Mouse (Mus musculus) adrenal gland, adult 18-20 months (tissue): ENCODE results near the gene Cwc27. TPM values are rescaled to one million over a fixed set of nuclear protein-coding genes. Genes with fewer than 3 reads are reported as not detected.

ENCODE experiments used
- DNase-seq, 2 experiments: peaks; one replicate each; pipeline ENCODE4 v3.0.0; 2021 to 2022; ENCODE audit warnings: low spot score in 2 of 2
- total RNA-seq, 2 experiments: library from RNA; stranded (reverse); gene quantifications; 1 replicate in 1 of 2; 2 replicates in 1 of 2; pipeline ENCODE4 v1.2.3; 2021

Gene Cwc27
- total RNA-seq, 2 experiments from 2014 or later, result 11.6 to 13.0 TPM

- no peak for DNase-seq
Observed at GRCm38 (mm10) chr13:104650145-104650544, 166.8 kb downstream of the Cwc27 start.

DNA sequence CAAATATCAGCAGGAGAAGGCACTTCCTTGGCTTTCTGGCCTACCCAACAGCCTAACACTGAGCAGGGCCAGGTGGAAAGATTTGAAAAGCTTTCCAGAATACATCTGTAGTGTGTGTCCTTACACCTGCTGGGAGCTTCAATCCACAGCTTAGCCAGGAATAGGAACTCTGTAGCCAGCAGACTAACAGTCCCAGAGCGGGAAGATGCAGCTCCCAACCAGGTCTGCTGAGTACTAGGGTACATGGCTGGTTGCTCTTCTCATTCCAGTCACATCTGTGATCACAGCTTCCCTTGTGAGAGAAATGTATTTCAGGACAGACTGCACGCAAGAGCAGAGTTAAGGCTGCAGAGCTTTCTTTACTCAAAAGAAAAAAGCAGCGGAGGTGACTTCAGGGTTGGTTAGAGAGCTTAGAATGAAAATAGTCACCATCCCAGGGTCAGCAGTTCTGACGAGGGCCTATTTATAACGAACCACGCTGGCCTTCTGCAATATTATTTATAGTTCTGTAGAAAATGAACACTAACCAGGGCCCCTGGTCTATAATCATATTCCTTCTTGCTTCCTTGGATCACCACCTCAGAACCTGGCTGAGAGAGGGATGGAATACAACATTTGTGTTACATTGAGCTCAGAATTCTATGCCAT is 171.0 kb downstream of the Cwc27 start:
- no peak for DNase-seq

GRCm38 (mm10) chr13:104644185-104644584 is 172.8 kb downstream of the Cwc27 start:
- no peak for DNase-seq

GRCm38 (mm10) chr13:104640694-104641454 is 176.1 kb downstream of the Cwc27 start:
- no peak for DNase-seq

DNA sequence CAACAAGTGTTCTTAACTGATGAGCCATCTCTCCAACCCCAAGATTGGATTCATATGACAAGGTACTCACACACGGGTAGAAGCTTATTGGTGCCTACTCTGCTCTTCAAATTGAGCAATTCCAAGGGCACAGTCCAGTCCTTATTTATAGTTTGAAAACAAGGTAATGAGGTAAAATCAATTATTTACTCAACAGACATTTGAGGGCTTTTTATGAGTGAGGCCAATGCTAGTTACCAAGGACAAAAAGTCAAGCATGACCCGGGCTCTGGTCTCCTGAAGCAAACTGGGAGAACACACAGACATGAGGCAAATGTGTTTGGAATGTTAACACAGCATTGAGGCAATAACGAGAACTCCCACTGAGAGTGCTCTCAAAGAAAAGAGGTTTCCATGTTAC is 178.0 kb downstream of the Cwc27 start:
- no peak for DNase-seq

DNA sequence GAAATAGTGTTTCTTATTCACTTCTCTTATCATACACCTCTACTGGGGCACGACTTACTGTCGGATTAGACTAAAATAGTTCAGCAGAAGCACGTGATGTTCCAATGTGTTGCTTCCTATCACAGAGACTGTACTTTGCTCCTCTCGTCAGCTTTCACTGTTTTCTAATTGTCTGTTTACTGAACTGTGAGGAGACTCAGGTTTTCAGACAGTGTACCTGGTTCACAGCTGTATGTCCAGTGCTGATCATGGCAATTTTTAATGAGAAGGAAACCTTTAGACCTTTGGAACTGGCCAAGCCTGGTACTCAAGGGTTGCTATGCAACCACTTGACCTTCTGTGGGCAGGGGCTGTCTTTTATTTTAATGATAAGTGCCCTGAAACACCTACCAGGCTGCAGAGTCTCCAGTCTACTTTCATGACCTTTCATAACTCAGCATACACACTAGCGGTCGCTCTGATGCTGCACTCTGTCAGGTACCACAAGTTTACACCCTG is 180.9 kb downstream of the Cwc27 start:
- no peak for DNase-seq

DNA sequence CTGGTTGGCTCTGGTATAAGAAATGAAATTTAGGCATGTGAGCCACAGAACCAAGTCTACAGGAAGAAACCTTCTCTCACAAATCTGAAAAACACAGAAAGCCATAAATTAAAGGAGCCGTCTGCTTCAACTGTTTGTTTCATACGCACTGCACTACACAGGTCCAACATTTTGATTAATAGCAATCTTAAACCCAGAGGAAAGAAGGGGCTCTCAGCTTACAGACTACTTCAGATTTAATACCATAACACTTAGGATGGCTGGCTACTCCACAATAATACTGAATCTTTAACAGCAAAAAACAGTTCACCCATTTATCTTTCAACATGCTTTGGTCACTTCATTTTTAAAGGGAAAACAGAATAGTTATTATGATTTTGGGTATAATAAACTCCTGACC is 182.2 kb downstream of the Cwc27 start:
- no peak for DNase-seq

DNA sequence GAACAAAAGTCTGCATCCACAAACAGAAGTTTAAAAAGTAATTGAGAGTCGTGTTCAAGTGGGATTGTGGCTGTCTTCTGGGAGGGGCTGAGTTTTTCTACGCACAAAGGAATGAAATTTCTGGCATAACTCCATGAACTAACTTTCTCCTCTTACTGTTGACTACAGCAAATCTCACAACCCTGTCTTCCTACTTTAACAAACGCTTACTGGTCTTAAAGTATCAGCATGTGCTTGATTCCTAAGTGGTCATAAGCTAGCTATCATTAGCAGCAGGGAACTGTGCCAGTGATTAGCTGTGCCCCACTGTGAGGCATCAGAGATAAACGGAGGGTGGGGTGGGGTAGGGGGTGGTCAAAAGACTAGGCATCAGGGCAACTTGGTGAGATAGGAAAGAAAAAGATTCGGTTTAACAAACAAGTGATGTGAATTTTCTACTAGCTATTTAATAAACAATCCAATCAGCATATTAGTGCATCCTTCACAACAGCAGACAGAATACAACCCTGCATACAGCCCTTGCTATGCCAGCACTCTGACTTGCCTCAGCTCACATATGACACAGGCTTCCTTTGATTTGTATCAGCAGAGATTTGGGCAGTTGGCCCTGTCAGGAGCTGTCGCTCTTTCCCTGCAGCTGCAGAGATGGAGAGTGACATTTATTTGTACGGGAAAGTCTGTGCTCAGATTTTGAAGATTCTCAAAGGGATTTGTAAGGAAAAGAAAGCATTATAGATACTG is 184.3 kb downstream of the Cwc27 start:
- no peak for DNase-seq

DNA sequence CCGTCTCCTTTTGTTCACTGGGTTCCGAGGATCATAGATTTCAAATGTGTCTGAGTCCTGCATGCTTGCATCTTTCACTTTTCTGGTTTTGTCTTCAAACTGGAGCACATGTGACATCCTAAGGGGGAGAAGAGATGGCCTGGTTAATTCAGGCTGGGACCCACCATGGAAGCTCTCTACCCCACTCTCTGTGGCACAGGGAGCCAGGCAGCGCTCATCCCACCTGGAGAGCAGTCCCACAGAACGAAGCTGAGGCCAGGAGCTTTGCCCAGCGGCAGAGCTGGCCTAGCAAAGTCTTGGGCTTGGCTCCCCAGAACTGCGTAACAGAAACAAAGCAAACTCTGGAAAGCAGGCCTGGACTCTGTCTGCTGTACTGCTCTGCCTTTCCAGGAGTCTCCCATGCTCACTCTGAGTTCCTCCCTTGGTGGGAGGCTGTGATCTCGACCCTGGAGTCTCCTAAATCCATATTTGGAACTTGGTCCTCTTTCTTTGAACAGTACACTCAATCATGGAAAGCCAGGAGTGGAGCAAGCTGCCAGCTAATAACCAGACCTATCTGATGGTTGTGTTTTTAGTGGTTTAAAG is 185.2 kb downstream of the Cwc27 start:
- no peak for DNase-seq

DNA sequence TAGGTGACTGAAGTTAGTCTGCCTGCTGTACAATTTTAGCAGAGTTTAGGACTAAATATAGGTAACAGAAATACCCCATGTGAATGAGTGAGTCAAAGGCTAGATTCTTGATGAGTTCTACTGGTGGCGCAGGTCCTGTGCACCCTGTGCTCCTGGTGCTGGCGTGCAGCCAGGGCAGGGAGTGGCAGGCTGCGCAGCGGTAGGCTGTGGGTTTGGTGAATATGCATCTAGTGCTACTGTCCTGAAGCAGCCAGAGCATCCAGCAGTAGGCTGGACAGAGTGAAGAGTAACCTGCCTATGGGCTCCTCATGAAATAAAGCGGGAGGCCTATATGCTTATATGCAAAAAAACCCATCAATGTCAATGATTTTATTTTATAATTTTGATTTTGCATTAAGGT is 186.1 kb downstream of the Cwc27 start:
- no peak for DNase-seq

DNA sequence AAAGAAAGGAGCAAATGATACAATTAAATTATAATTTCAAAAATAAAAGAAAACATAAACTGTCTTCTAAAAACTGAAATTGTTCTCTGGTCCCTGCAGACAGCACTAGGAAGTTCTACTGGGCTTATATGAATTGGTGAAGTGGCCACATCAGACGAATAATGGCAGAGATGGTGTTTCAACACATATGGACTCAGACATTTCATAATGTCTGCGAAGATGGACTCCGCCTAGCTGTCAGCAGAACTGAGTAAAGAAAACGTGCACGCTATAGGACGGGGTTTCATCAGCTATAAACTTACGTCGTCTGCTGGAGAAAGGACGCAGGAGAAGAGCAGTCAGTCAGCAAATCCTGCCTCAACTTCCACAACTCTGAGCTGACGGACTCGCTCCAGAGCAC is 187.3 kb downstream of the Cwc27 start:
- DNase-seq, result no peak

GRCm38 (mm10) chr13:104628019-104628418 is 188.9 kb downstream of the Cwc27 start:
- DNase-seq, result no peak

DNA sequence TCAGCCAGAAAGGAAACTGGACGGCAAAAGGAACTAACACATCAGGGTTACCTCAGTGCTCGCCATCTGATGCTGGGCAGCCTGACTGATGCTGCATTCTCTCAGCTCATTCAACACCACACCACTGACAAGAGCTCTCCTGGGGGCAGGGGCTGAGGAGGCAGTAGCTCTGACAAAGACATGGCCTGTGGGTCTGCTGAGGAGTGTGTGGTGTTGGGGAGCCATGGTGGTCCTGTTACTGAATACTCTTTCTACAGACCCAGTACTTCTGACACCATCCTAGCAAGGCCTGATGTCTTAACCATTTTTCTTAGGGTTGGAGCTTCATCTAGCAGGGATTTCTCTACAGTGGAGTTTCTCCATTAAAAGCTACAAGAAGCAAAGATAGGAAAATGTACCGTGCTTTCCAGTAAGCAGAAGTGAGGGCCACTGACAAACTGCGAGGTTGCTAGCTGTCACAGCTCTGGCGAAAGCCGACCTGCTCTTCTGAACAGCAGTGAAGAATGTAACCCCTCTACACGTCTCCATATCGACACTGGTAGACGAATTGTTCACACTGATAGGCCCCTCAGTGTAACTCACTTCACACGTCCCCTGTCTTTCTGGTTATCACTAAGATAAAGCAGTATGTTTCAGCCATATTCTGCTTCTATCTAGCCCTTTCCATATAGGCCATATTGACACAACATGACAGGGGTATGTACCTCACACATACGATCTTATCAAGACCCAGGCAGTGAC is 189.6 kb downstream of the Cwc27 start:
- DNase-seq, result no peak

GRCm38 (mm10) chr13:104623130-104623891 is 193.6 kb downstream of the Cwc27 start:
- DNase-seq, result no peak

DNA sequence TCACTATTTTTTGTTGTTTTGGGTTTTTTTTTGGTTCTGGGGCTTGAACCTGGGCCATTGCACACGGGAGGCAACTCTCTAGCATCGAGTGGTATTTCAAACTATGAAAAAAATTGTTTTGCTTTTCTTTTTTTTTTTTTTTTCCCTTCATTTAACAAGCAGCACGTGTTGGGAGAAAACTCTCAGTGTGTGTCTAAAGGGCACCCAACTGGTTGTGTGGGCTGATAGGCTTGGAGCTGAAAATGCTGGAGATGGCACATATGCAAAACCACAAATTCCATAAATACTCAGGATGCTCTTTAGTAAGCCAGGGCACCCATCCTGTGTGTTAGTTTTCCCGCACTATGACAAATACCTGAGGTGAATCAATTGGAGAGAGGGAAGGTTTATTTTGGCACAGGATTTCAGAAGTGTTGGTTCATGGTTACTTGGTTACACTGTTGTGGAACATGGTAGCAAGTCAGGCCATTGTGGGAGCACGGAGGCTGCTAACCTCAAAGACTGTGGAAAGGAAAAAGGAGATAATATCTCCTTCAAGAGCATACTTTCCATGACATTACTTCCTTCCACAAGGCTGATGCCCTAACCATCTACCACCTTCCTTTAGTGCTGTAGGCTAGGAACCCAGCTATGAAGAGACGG is 194.7 kb downstream of the Cwc27 start:
- no peak for DNase-seq

GRCm38 (mm10) chr13:104620423-104620822 is 196.5 kb downstream of the Cwc27 start:
- no peak for DNase-seq

DNA sequence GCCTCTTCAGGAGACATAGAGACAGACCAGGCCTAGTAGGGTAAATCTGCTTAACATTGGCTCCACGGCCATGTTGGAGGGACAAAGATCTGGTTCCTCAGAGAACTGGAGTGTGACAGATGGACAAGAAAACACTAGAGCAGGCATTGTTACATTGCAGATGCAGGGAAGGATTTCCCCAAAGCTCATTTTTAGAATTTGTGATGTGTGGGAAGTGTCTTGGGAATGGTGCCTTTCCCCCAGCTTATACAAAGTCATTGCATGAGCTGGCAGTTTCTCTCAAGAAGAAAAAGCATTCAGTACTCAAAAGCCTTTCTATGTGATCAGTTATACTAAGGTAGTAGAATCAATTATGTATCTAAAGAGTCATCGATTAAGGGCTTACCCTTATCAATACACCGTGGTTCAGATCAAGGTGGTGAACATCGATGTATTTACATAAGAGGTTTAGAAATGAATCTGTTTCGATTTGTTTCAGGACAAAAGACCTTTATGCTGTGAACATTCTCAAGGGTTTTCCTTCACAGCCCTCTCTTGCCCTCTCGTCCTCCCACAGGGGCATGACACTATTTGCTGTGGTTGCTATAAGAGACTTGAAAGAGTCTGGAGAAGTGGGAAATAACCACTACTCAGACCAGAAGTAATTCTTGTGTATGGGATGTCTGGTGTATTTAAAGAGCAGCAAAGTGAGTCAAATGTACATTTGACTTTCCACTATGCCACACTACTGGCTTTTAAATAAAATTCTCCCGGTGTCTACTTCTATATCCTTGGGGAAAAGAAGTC is 197.2 kb downstream of the Cwc27 start:
- DNase-seq, result no peak

GRCm38 (mm10) chr13:104617201-104617600 is 199.7 kb downstream of the Cwc27 start:
- no peak for DNase-seq
